Mouse (Mus musculus) CH12.LX (cell line): ENCODE results near the gene Htra1.

Experiments
- CTCF ChIP-seq, 2 experiments: IDR thresholded peaks in 1 of 2; conservative IDR thresholded peaks in 1 of 2; 2 replicates each; pipeline ENCODE4 v1.5.1; 2011 to 2012; ENCODE audit warnings: low read depth in 2 of 2, low read length in 2 of 2, improper control_type of control experiment in 1 of 2, inconsistent platforms in 1 of 2, mild to moderate bottlenecking in 1 of 2, moderate library complexity in 1 of 2
- EP300 ChIP-seq: IDR thresholded peaks from 2 replicates; pipeline ENCODE4 v1.6.1; 2011; ENCODE audit warnings: low read length, improper control_type of control experiment
- ZNF384 ChIP-seq: IDR thresholded peaks from 2 replicates; pipeline ENCODE4 v1.6.1; 2012; ENCODE audit warnings: low read depth, low read length, improper control_type of control experiment, inconsistent platforms

GRCm38 (mm10) chr7:130940733-130941132, 4.8 kb downstream of the Htra1 start:
- no peak for TF ChIP-seq CTCF (conservative IDR thresholded peaks at IDR 0.05 in 1 of 2, IDR thresholded peaks at IDR 0.05 in 1 of 2; ENCODE audit: low read depth in 2 of 2, low read length in 2 of 2)
- TF ChIP-seq EP300 = no peak
- TF ChIP-seq ZNF384 = no peak
